Mouse (Mus musculus): ENCODE results near the gene A930018P22Rik.

DNA sequence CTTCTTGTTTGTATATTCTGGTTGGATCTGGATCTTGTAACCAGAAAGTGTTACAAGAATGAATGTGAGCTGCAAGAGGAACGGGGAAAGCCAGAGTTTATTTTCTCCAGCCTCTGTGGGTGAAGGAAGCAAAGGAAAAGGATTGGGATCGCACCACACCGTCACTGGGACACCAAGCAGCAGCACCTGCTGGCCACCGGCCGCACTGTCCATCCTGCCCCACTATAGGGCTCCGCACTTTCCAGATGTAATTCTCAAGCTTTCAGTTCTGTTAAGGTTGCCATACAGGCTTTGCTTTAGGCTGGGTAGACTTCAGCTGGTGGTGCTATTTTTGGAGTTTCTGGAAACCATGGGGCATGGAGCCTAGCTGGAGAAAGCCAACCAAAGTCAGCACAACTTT, 2.3 kb upstream of the A930018P22Rik start:
- TF ChIP-seq POLR2A (IDR thresholded peaks at IDR 0.05; ENCODE audit: borderline replicate concordance, extremely low read depth, insufficient read depth, insufficient read length, poor library complexity, severe bottlenecking) (no peak), CTCF (IDR thresholded peaks at IDR 0.05; ENCODE audit: borderline replicate concordance, extremely low read depth, insufficient read depth, insufficient read length) (0 out of 2 replicates have a peak, but pooled peaks have one; percentile 7)

All from brain, embryonic 14.5 days (tissue).